Mouse (Mus musculus) forebrain, embryonic 13.5 days (tissue): ENCODE data around the gene Pigq. TPM values are rescaled to one million over a fixed set of nuclear protein-coding genes. Genes with fewer than 3 reads are reported as not detected.
A peak's percentile ranks its signal among the peaks of the same experiment; 100 is the strongest.

Experiments used
- ATAC-seq: fragments of 200-750 bp; cut with Nextera tagmentation; 2 replicates; pipeline ENCODE4 v1.8.0; 2017
- H3K27ac ChIP-seq: fragments of 300-500 bp; sonication (generic); 2 replicates; pipeline ENCODE4 v1.5.1; 2015; ENCODE audit warnings: inconsistent platforms, mild to moderate bottlenecking, moderate library complexity
- H3K27me3 ChIP-seq: fragments of 300-500 bp; sonication (generic); 2 replicates; pipeline ENCODE4 v1.6.1; 2015; ENCODE audit warnings: mild to moderate bottlenecking, inconsistent platforms
- H3K36me3 ChIP-seq: fragments of 300-500 bp; sonication (generic); 2 replicates; pipeline ENCODE4 v1.6.1; 2015; ENCODE audit warnings: mild to moderate bottlenecking, inconsistent platforms; ENCODE audit not compliant: poor library complexity, severe bottlenecking
- H3K4me1 ChIP-seq: fragments of 300-500 bp; sonication (generic); 2 replicates; pipeline ENCODE4 v1.6.1; 2015; ENCODE audit warnings: inconsistent platforms
- H3K4me2 ChIP-seq: fragments of 300-500 bp; sonication (generic); 2 replicates; pipeline ENCODE4 v1.6.1; 2015; ENCODE audit warnings: inconsistent platforms, mild to moderate bottlenecking, moderate library complexity
- H3K4me3 ChIP-seq: fragments of 300-500 bp; sonication (generic); 2 replicates; pipeline ENCODE4 v1.5.1; 2015; ENCODE audit warnings: mild to moderate bottlenecking, inconsistent platforms
- H3K9ac ChIP-seq: fragments of 300-500 bp; sonication (generic); 2 replicates; pipeline ENCODE4 v1.6.1; 2015; ENCODE audit warnings: mild to moderate bottlenecking, inconsistent platforms
- H3K9me3 ChIP-seq: fragments of 300-500 bp; sonication (generic); replicated peaks from 2 replicates; pipeline ENCODE4 v1.6.1; 2016; ENCODE audit warnings: inconsistent platforms
- WGBS: fragments of 180-500 bp; shearing (Covaris S2); methylation state at CpG from one replicate; pipeline ENCODE4 v1.1.7; 2015; 5-methylcytosine and 5-hydroxymethylcytosine counted together
- polyA plus RNA-seq: library from polyadenylated mRNA; unstranded; fragments of >200 nt; fragmentation: Nextera tagmentation; extraction: Ambion mirVana; gene quantifications from 2 replicates; pipeline ENCODE4 v1.2.1, GENCODE M21; 2015

Pigq gene
- polyA plus RNA-seq, 1 experiment from 2014 or later, result 45.0 TPM

DNA sequence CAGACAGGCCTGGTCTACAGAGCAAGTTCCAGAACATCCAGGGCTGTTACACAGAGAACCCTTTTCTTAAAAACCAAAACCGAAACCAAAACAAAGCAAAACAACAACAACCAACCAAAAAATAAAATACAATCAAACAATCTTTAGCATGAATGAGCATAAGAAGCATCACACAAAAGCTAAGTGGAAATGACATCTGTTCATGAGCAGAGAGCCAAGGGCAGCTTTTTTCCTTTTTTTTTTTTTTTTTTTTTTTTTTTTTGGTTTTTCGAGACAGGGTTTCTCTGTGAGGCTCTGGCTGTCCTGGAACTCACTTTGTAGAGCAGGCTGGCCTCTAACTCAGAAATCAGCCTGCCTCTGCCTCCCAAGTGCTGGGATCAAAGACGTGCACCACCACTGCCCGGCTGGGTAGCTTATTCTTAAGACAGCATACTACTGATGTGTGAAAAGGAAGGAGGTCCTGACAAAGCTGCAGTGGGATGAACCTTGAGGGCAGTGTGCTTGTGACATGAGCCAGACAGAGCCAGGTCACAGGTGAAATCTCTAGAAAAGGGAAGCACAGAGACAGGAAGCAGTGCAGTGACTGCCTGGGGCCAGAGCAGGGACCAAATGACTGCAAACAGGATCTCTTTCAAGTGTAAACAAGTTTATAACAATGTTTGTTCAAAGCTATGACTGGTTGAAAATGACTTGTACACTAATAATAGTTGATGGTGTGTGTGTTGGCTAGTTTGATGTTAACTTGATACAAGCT, 26.4 kb upstream of the Pigq start:
- no peak for ATAC-seq
- no peaks in the 10 kb centered on the region for H3K27me3 ChIP-seq
- H3K27ac ChIP-seq, result peak overlapping the region; percentile 40
- no peak overlapping the region for H3K4me2 ChIP-seq
- H3K4me3 ChIP-seq, result no peak overlapping the region
- no peaks in the 10 kb centered on the region for H3K9me3 ChIP-seq
- WGBS, result 85% methylated on average over 4 of the region's 4 CpGs
- no peak overlapping the region for H3K9ac ChIP-seq
- H3K36me3 ChIP-seq, result peaks cover 2% of the 10 kb centered on the region; the same call in 1 of the 2 replicates
- no peaks in the 10 kb centered on the region for H3K4me1 ChIP-seq

DNA sequence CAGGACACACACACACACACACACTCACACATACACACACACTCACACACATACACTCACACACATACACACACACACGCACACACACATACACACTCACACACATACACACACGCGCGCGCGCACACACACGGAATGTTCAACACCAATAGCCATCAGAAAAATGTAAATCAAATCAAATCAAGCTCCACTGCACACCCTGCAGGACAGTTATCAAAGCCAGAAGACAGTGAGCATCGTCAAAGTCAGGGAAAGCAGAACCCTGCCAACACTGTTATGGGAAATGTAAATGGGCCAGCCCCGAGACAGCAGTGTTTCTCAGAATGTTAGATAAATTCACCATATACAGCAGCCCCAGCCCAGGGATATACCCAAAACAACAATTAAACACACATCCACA, 25.7 kb upstream of the Pigq start:
- Histone ChIP-seq H3K4me2 (no peak overlapping the region), H3K27ac (peak overlapping the region; percentile 40; the same call in 1 of the 2 replicates), H3K4me1 (no peaks in the 10 kb centered on the region), H3K4me3 (no peak overlapping the region), H3K9ac (no peak overlapping the region), H3K36me3 (peaks cover 2% of the 10 kb centered on the region; the same call in 1 of the 2 replicates), H3K27me3 (no peaks in the 10 kb centered on the region), H3K9me3 (no peaks in the 10 kb centered on the region)
- ATAC-seq, result no peak
- 93% methylated on average over 9 of the region's 9 CpGs for WGBS

DNA sequence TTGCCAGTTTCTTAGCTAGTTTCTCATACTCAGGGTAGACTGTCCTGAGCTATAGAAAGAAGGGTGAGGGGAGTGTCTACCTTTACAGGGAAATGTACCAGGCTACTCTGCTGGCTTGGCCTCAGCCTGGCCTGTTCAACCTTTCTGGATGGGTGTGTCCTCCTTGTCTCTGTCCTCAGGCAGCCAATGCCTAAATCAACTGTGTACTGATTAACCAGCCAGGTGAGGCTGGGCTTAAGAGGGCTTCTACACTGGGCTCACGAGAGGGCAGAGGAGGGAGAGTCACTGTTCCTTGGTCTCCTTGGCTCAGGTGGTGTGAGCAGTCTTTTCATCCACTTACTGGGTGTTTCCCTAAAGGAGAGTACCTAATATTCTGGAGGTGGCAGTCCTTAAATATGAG, 23.4 kb upstream of the Pigq start:
- Histone ChIP-seq H3K27ac (no peak overlapping the region), H3K9ac (no peak overlapping the region), H3K9me3 (no peaks in the 10 kb centered on the region), H3K4me3 (no peak overlapping the region), H3K36me3 (peaks cover 21% of the 10 kb centered on the region), H3K4me1 (no peaks in the 10 kb centered on the region), H3K4me2 (no peak overlapping the region), H3K27me3 (no peaks in the 10 kb centered on the region)
- no peak for ATAC-seq
- WGBS, result 69% methylated on average over 1 of the region's 1 CpGs

DNA sequence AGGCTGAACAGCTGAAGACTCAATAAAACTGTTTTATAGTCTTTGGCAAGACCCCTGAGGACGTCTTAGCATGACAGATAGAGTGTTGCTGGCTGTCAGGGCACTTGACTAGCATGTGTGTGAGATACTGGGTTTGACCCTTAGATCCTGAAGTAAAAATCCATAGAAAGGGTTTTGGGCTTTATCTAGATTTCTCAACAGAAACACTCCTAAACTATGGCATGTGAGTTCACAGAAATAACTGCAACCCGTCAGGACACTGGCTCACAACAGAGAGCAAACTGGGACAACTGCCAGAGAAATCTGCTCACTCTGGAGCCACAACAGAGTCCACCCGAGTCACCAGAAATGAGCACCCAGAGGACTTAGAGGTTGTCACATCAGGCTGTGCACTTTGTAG, 22.9 kb upstream of the Pigq start:
- Histone ChIP-seq H3K4me2 (no peak overlapping the region), H3K9me3 (no peaks in the 10 kb centered on the region), H3K9ac (no peak overlapping the region), H3K4me1 (no peaks in the 10 kb centered on the region), H3K27ac (no peak overlapping the region), H3K4me3 (no peak overlapping the region), H3K27me3 (no peaks in the 10 kb centered on the region), H3K36me3 (peaks cover 26% of the 10 kb centered on the region)
- no peak for ATAC-seq
- 82% methylated on average over 3 of the region's 3 CpGs for WGBS

DNA sequence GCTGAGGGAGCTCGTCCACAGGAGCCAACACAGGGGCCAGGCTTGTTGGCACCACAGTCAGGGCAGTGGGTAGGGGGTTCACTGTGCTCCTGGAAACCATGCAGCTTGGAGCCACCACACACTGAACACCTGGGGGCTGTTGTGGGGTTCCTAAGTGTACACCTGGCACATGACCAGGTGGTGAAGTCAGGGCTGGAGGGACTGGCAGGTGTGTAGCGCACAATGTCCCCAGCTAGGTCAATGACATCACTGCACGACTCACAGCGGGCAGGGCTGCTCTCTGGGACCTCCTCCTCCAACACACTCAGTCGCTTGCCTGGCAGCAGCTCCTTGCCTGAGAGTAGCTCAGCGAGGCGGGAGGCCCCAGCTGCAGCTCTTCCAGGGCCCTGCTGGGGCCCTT, 19.5 kb upstream of the Pigq start:
- Histone ChIP-seq H3K27me3 (no peaks in the 10 kb centered on the region), H3K9ac (no peak overlapping the region), H3K27ac (no peak overlapping the region), H3K4me2 (no peak overlapping the region), H3K4me1 (no peaks in the 10 kb centered on the region), H3K36me3 (peaks cover 53% of the 10 kb centered on the region), H3K4me3 (no peak overlapping the region), H3K9me3 (no peaks in the 10 kb centered on the region)
- 91% methylated on average over 7 of the region's 7 CpGs for WGBS
- ATAC-seq, result no peak

DNA sequence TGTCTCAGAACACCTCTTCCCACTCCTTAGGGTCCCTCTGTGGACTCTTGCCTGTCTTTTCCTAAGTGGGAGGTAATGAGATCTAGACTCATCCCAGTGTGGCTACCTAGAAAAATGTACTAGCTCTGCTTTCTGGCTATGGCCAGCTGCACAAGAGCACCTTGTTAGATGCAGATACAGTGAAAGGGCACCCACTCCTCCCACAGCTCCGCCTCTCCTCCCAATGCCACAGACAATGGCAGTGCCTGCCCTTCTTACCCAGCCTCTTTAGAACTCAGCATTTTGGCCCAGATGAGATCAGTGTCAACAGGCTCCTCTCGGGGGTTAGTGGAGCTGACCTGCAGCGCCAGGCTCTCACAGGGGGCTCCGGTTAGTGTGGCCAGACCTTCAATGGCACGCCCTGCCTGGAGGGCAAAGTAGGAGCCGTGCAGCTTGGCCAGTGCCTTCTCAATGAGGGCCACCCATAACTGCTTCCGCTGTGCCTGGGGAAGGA, 17.7 kb upstream of the Pigq start:
- Histone ChIP-seq H3K36me3 (peaks cover 71% of the 10 kb centered on the region), H3K4me3 (no peak overlapping the region), H3K27me3 (no peaks in the 10 kb centered on the region), H3K4me1 (no peaks in the 10 kb centered on the region; the same call in 1 of the 2 replicates), H3K9ac (no peak overlapping the region), H3K9me3 (no peaks in the 10 kb centered on the region), H3K27ac (no peak overlapping the region), H3K4me2 (no peak overlapping the region)
- ATAC-seq, result no peak
- 93% methylated on average over 7 of the region's 7 CpGs for WGBS

DNA sequence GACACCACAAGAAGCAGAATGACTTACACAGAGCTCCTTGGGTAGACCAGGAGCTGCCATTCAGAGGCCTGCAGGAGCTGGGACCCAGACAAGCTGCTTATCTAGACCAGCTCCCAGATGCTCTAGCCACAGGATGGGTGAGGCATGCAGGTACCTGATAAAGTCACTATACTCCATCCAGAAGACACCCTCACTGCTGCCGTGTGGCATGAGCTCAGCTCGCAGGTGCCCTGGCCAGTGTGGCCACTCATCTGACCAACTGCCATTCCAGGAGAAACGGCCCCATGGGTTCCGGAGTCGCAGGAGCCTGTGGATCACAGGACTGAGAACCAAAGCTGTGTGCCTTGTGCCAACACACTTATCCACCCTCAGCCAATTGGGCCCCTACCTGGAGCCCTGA, 16.8 kb upstream of the Pigq start:
- no peak overlapping the region for H3K27ac ChIP-seq
- H3K4me1 ChIP-seq, result no peaks in the 10 kb centered on the region; the same call in 1 of the 2 replicates
- no peaks in the 10 kb centered on the region for H3K9me3 ChIP-seq
- H3K36me3 ChIP-seq, result peaks cover 75% of the 10 kb centered on the region
- WGBS, result 99% methylated on average over 5 of the region's 5 CpGs
- H3K4me2 ChIP-seq, result no peak overlapping the region
- no peak overlapping the region for H3K4me3 ChIP-seq
- no peak for ATAC-seq
- H3K27me3 ChIP-seq, result no peaks in the 10 kb centered on the region
- H3K9ac ChIP-seq, result no peak overlapping the region

DNA sequence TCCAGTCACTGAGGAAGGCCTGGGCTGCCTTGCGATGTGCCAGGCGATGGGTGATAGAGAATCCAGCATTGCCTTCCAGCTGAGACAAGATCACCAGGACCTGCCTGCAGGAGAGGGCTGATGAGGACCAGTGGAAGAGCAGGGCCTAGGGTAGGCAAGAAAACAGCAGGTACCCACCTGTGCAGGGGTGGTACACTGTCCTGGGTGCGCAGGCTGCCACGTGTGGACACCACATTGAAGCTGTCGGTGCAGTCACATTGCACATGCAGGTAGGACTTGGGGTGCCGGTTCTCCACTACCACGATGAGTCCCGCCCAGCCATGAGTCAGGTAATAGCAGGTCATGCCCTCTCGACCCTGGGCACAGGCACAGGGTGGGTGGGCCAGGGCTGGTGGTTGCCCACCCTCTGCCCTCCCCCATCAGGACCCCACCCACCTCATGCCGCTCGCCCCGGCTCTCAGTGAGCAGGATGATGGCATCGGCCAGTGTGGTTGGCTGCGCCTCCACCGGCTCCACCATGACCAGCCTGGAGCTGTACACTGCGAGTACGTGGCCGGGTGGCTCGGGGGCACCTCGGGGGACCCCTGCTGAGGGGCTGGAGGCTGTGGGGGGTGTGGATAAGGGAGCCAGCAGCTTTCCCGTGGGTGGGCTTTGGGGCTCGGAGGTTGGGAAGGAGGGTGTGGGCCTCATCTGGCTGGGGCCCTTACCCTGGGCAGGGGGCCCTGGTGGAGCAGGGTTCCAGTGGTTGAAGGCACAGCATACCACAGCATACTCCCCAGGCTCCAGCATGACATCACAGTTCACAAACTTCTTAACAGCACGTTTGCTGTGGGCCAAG, 15.1 kb upstream of the Pigq start:
- WGBS, result 93% methylated on average over 23 of the region's 23 CpGs
- Histone ChIP-seq H3K9me3 (no peaks in the 10 kb centered on the region), H3K4me3 (no peak overlapping the region), H3K27me3 (no peaks in the 10 kb centered on the region), H3K27ac (no peak overlapping the region), H3K4me1 (no peaks in the 10 kb centered on the region; the same call in 1 of the 2 replicates), H3K36me3 (peaks cover 71% of the 10 kb centered on the region), H3K9ac (no peak overlapping the region), H3K4me2 (no peak overlapping the region)
- no peak for ATAC-seq

DNA sequence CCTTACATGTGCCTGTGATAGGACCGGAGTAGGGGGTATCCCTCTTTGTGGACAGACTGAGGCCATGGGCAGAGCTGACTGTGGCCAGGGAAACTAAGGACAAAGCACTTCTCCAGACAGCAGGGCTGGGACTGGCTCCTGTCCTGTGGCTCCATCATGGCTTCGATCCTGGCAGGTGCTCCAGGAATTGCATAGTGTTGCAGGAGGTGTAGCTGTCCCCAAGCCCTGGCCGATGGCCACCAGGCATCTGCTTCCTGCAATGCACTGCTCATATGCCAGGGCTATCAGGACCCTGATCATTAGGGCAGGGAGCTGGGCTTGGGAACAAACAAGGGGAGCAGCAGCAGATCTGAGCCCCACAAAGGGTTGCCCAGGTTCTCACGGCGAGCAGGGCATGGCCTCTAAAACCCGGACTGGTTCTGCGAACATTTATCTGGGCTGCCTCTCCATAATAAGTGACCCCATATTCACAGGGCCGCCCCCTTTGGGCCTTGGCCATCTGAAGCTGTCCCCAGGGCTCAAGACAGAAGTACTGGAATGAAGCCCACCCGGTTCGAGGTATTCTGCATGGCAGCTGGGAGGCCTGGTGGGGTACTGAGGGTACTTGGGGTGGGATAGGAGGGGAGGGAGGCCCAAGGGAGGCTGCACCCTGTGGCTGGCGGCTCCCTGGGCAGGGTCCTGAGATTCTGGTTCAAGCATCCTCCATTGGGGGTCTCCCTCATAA, 14.2 kb upstream of the Pigq start:
- no peak for ATAC-seq
- Histone ChIP-seq H3K4me2 (no peak overlapping the region), H3K27ac (no peak overlapping the region), H3K4me3 (no peak overlapping the region), H3K27me3 (peaks cover 3% of the 10 kb centered on the region), H3K36me3 (peaks cover 62% of the 10 kb centered on the region), H3K9ac (no peak overlapping the region), H3K9me3 (no peaks in the 10 kb centered on the region), H3K4me1 (no peaks in the 10 kb centered on the region; the same call in 1 of the 2 replicates)
- WGBS, result 90% methylated on average over 11 of the region's 11 CpGs

DNA sequence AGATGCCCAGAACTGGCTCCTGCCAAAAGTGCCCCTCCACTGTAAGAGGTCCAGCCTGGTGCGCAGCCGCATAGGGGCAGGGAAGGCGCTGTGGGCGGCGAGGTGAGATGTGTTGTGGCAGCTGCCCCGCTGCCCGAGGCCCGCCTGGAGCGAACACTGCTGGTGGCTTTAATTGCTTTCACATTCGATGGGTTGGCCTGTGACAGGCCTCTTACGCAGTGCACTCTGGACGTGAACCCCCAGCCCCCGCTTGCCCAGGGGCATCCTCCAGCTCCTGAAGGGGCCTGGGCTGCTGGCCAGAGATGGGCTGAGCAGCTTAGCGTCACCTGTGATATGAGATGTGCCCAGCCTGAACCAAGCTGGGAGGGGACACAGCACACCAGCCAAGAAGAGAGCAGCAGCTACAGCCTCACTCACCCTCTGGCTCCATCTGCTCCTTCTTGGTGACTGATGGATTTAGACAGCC, 12.9 kb upstream of the Pigq start:
- Histone ChIP-seq H3K4me2 (no peak overlapping the region), H3K4me3 (no peak overlapping the region), H3K27me3 (peaks cover 15% of the 10 kb centered on the region), H3K9me3 (no peaks in the 10 kb centered on the region), H3K9ac (peak overlapping the region; percentile 12; the same call in 1 of the 2 replicates), H3K4me1 (no peaks in the 10 kb centered on the region; the same call in 1 of the 2 replicates), H3K27ac (no peak overlapping the region), H3K36me3 (peaks cover 48% of the 10 kb centered on the region)
- ATAC-seq, result no peak
- WGBS, result 83% methylated on average over 14 of the region's 14 CpGs

DNA sequence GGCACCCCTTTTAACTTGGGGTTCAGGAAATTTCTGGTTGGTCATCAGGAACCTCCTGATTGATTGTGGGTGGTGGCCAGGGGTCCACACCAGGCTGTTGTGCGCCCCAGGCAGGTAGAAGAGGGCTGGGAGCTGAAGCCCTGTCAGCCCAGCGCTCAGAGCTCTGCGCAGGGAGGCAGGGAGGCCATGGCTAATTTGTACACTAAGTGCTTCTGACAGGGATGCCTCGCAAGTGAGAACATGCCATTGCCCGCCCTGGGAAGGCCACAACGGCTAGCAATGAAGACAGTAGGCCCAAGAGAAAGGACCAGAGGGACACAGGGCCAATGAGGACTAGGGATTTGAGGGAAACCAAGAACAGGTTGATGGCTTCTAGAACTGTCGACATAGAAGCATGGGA, 11.9 kb upstream of the Pigq start:
- H3K9ac ChIP-seq, result no peak overlapping the region

More for the DNA sequence above, 11.9 kb upstream of the Pigq start:
- ATAC-seq, result no peak
- Histone ChIP-seq H3K27ac (no peak overlapping the region), H3K4me2 (no peak overlapping the region), H3K4me3 (no peak overlapping the region), H3K4me1 (peaks cover 5% of the 10 kb centered on the region), H3K36me3 (peaks cover 43% of the 10 kb centered on the region), H3K27me3 (peaks cover 25% of the 10 kb centered on the region), H3K9me3 (no peaks in the 10 kb centered on the region)
- WGBS, result 82% methylated on average over 7 of the region's 7 CpGs
